8 mouse cellular contexts compared by ENCODE assay signal in the genomic region with DNA sequence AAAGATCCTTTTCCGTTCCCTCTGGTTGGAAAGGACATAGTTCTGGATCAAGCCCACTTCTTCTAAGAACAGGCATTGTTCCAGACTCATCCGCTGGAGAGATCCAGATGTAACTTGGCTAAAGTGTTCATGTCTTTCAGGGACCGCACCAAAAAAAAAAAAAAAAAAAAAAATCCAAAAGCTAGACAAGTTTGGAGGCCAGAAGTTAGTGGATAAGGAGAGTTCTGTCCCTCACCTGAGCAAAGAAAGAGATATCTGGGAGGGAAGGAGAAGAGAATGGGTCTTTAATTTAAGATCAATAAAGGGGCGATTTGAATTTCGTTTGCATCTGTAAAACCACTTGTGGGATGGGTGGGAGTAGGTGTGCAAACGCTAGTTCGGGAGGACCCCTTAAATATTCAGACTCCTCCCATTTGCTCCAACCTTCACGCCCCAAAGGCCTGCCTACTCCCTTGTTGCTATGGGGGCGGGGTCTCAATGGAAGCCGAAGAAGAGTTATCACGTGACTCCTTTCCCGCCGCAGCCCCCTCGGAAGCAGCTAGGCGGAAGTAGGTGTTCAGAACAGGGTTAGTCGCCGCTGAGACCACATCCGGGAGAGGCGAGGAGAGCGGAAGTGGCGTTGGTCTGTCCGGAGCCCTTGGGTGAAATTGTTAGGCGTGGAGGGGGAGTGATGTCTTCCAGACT. TPM values are rescaled to one million over a fixed set of nuclear protein-coding genes. Genes with fewer than 3 reads are reported as not detected.
DNase-seq lines count a peak whose midpoint lies in the region; ATAC-seq lines count a peak whose summit lies in the region.

A gene (plus strand): TSS at position 554 of the 684 bp plus-strand sequence.

- peak; percentile 98 for DNase-seq in NIH3T3 (ENCODE audit: low read depth)
- peak; percentile 96 to 97 for DNase-seq in cerebellum, postnatal 10 days
- peak; percentile 93 to 95 for DNase-seq in frontal cortex, postnatal 10 days (ENCODE audit: low spot score in 2 of 2)
- DNase-seq in layer of hippocampus, postnatal 14 days (ENCODE audit: low spot score in 2 of 2) = peak; percentile 85 to 94
- peak; percentile 93 for DNase-seq in lung, postnatal 14 days
- DNase-seq in retina, adult 2 months (ENCODE audit: low read depth, low spot score) = peak; percentile 78
- peak; percentile 90 to 95 for DNase-seq in thymus, postnatal 36 days

- no peaks in the 10 kb centered on the region for H3K9me3 ChIP-seq in hindbrain, embryonic 12.5 days (replicated peaks)

- H3K27me3 ChIP-seq in hindbrain, embryonic 12.5 days = no peaks in the 10 kb centered on the region

- 0 out of 2 replicates have a peak, but pooled peaks cover 3% of the 10 kb centered on the region for H3K36me3 ChIP-seq in hindbrain, embryonic 12.5 days

- H3K4me2 ChIP-seq in hindbrain, embryonic 12.5 days (replicated peaks) = peak within 1 kb of the TSS; percentile 86

- H3K9ac ChIP-seq in hindbrain, embryonic 12.5 days = peak within 1 kb of the TSS; percentile 76

- no peak within 1 kb of the TSS; the same call in 1 of the 2 replicates for H3K27ac ChIP-seq in hindbrain, embryonic 12.5 days

- WGBS in hindbrain, embryonic 12.5 days = 6% methylated on average over 23 of the region's 23 CpGs

- peaks cover 14% of the 10 kb centered on the region for H3K4me1 ChIP-seq in hindbrain, embryonic 12.5 days

- peak within 1 kb of the TSS; percentile 47 for H3K4me3 ChIP-seq in hindbrain, embryonic 12.5 days

- peak; percentile 99 for ATAC-seq in hindbrain, embryonic 12.5 days (ENCODE audit: low FRiP score)

RNA-seq across cellular contexts. Expression of the gene that starts here (rescaled TPM):
- 97.4 and 101 TPM in 2 replicates for polyA plus RNA-seq in hindbrain, embryonic 12.5 days (2016; fragmentation: Nextera tagmentation; extraction: Ambion mirVana)
- total RNA-seq in layer of hippocampus, postnatal 14 days (2021) = 10 to 100 TPM; 41.6 to 46.0 TPM
